Mouse (Mus musculus): Measurements from ENCODE around the gene Clstn1.

DNA sequence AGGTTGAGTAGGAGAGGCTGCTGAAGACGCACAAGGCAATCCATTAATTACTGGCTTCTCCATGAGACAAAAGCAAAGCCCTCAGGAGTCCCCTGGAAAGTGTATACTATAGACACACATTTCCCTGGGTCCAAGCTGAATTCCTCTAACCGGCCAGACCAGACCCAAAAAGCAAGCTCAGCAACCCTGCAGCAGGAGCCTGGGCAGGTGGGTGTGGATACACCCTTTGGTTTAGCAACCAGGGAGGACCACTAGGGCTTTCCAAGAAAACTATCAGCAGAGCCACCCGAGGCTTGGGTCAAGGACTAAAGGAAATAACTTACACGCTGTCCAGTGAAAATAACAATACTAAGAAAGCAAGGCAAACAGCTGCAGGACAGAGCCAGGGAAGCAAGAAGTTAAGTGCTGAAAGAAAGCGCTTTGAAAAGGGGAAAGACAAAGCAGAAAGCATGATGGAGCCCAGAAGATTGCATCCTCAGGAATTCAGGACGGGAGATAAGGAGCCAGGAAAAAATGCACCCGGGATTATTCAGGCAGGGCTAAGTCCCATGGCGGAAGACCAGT lies 88.6 kb downstream of the Clstn1 start:
- TF ChIP-seq CTCF (IDR thresholded peaks at IDR 0.05; ENCODE audit: low read depth, low read length) = no peak
- no peak for TF ChIP-seq POLR2A (IDR thresholded peaks at IDR 0.05; ENCODE audit: borderline replicate concordance, low read depth, low read length)
